ENCODE assay signal across 7 mouse cellular contexts in the genomic region with DNA sequence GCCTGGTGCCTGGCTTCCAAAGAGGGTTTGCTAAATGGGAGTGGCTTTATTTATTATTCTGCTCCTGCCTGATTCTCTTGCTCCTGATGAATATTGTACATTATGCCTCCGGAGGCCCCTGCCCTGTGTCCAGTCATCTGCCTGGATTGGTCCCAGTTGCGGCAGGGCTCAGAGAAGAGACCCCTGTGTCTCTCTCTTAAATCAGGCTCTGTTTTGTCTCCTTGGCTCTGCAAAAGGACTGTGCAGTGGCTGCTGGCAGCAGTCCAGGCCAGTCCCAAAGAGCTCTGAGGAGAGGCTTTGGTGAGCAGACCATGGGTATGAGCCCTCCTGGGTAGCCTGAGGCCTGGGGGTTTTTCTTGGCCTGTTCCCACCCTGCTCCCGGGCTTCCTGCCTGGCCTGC.
DNase-seq lines count a peak whose midpoint lies in the region; ATAC-seq lines count a peak whose summit lies in the region.

No protein-coding gene starts in this region.

- no peak overlapping the region for H3K9ac ChIP-seq in heart, embryonic 13.5 days
- H3K9ac ChIP-seq in stomach, embryonic 15.5 days: no peak overlapping the region

- intact Hi-C loops in left cerebral cortex, postnatal 14 days (cut with DNase I): no loop called here

- peak overlapping the region; percentile 43; the same call in 1 of the 2 replicates for H3K27ac ChIP-seq in heart, embryonic 13.5 days (replicated peaks)
- 0 out of 2 replicates have a peak overlapping the region, but pooled peaks have one; percentile 8 for H3K27ac ChIP-seq in stomach, embryonic 15.5 days

- no peaks in the 10 kb centered on the region for H3K36me3 ChIP-seq in heart, embryonic 13.5 days
- no peaks in the 10 kb centered on the region for H3K36me3 ChIP-seq in stomach, embryonic 15.5 days

- peak; percentile 22 for DNase-seq in lung, postnatal 10 days
- no peak for DNase-seq in lung, adult 18-20 months
- peak; percentile 42 to 57 for DNase-seq in cerebellum, postnatal 4 days (ENCODE audit: low spot score in 2 of 2)
- peak; percentile 58 to 71 for DNase-seq in left cerebral cortex, postnatal 14 days (ENCODE audit: low spot score in 2 of 2)

- no peaks in the 10 kb centered on the region for H3K27me3 ChIP-seq in heart, embryonic 13.5 days (replicated peaks)
- no peaks in the 10 kb centered on the region for H3K27me3 ChIP-seq in stomach, embryonic 15.5 days (replicated peaks)

- no peak overlapping the region for H3K4me3 ChIP-seq in heart, embryonic 13.5 days
- no peak overlapping the region for H3K4me3 ChIP-seq in stomach, embryonic 15.5 days (replicated peaks)

- no peak overlapping the region for H3K4me2 ChIP-seq in heart, embryonic 13.5 days
- no peak overlapping the region for H3K4me2 ChIP-seq in stomach, embryonic 15.5 days

- no peak for ATAC-seq in heart, embryonic 13.5 days (ENCODE audit: extremely low read depth, insufficient number of reproducible peaks, low FRiP score, low TSS enrichment)
- ATAC-seq in stomach, embryonic 15.5 days (ENCODE audit: insufficient read depth, low FRiP score, low read depth): peak; percentile 47; the same call in 1 of the 2 replicates
- no peak for ATAC-seq in monocyte, adult 5-6 weeks (replicated peaks; ENCODE audit: insufficient number of reproducible peaks, low FRiP score, low TSS enrichment, poor library complexity, severe bottlenecking)

- 61% methylated on average over 3 of the region's 3 CpGs for WGBS in heart, embryonic 13.5 days
- WGBS in stomach, embryonic 15.5 days: 46% methylated on average over 3 of the region's 3 CpGs

- peaks cover 10% of the 10 kb centered on the region for H3K4me1 ChIP-seq in heart, embryonic 13.5 days
- H3K4me1 ChIP-seq in stomach, embryonic 15.5 days: 0 out of 2 replicates have a peak, but pooled peaks cover 4% of the 10 kb centered on the region

- no peaks in the 10 kb centered on the region for H3K9me3 ChIP-seq in heart, embryonic 13.5 days
- H3K9me3 ChIP-seq in stomach, embryonic 15.5 days: no peaks in the 10 kb centered on the region

Comparison
In these comparisons a context has a peak if more than half of its experiments do, and no peak if none do; other contexts are left out.
1. DNase-seq: peak in lung, postnatal 10 days (single experiment), cerebellum, postnatal 4 days (2 of 2) and left cerebral cortex, postnatal 14 days (2 of 2); none in lung, adult 18-20 months (0 of 2).